Mouse (Mus musculus): ENCODE results near the gene Fam160a2. TPM values are rescaled to one million over a fixed set of nuclear protein-coding genes. Genes with fewer than 3 reads are reported as not detected.
"Not testable (repeated sequence)": the region's sequence is repeated elsewhere in the genome, so short reads cannot be mapped to it uniquely, and the experiment has no call there.

Fam160a2 gene
- polyA plus RNA-seq, 1 experiment from 2014 or later = 38.6 TPM

- Histone ChIP-seq H3K27ac (no peak overlapping the region), H3K9me3 (no peaks in the 10 kb centered on the region), H3K9ac (no peak overlapping the region), H3K4me1 (no peaks in the 10 kb centered on the region), H3K4me3 (no peak overlapping the region), H3K36me3 (peaks cover 86% of the 10 kb centered on the region), H3K4me2 (no peak overlapping the region), H3K27me3 (no peaks in the 10 kb centered on the region)
- ATAC-seq (ENCODE audit: insufficient number of reproducible peaks, low FRiP score, low TSS enrichment, low read depth) = no peak
- WGBS = 93% methylated on average over 3 of the region's 3 CpGs
These were observed 19.5 kb downstream of the Fam160a2 start for GRCm38 (mm10) chr7:105380329-105380728.

- no peaks in the 10 kb centered on the region for H3K4me1 ChIP-seq
- H3K9me3 ChIP-seq = no peaks in the 10 kb centered on the region
- H3K4me2 ChIP-seq = no peak within 1 kb of the TSS
- H3K9ac ChIP-seq = no peak within 1 kb of the TSS
- H3K4me3 ChIP-seq = no peak within 1 kb of the TSS
- H3K36me3 ChIP-seq = peaks cover 51% of the 10 kb centered on the region
- no peak within 1 kb of the TSS for H3K27ac ChIP-seq
- H3K27me3 ChIP-seq = no peaks in the 10 kb centered on the region
- WGBS = 100% methylated on average over 1 of the region's 1 CpGs
- no peak for ATAC-seq (ENCODE audit: insufficient number of reproducible peaks, low FRiP score, low TSS enrichment, low read depth)
These were observed 25.0 kb downstream of the Fam160a2 start, which contains the start of gene Gm5901 for GRCm38 (mm10) chr7:105374866-105375265. Gm5901 (plus strand) TSS chr7:105375038.

GRCm38 (mm10) chr7:105373976-105374375, 25.9 kb downstream of the Fam160a2 start:
- Histone ChIP-seq H3K36me3 (peaks cover 42% of the 10 kb centered on the region), H3K9me3 (no peaks in the 10 kb centered on the region), H3K27ac (no peak overlapping the region), H3K4me2 (no peak overlapping the region), H3K4me3 (no peak overlapping the region), H3K27me3 (no peaks in the 10 kb centered on the region), H3K4me1 (no peaks in the 10 kb centered on the region), H3K9ac (no peak overlapping the region)
- ATAC-seq (ENCODE audit: insufficient number of reproducible peaks, low FRiP score, low TSS enrichment, low read depth) = no peak
- WGBS = 93% methylated on average over 3 of the region's 3 CpGs

GRCm38 (mm10) chr7:105373509-105373908, 26.3 kb downstream of the Fam160a2 start:
- Histone ChIP-seq H3K4me1 (no peaks in the 10 kb centered on the region), H3K27ac (no peak overlapping the region), H3K4me2 (no peak overlapping the region), H3K27me3 (no peaks in the 10 kb centered on the region), H3K9me3 (no peaks in the 10 kb centered on the region), H3K9ac (no peak overlapping the region), H3K36me3 (peaks cover 37% of the 10 kb centered on the region), H3K4me3 (no peak overlapping the region)
- no peak for ATAC-seq (ENCODE audit: insufficient number of reproducible peaks, low FRiP score, low TSS enrichment, low read depth)
- 88% methylated on average over 4 of the region's 4 CpGs for WGBS

GRCm38 (mm10) chr7:105372912-105373311, 26.9 kb downstream of the Fam160a2 start:
- Histone ChIP-seq H3K9ac (no peak overlapping the region), H3K27ac (no peak overlapping the region), H3K9me3 (no peaks in the 10 kb centered on the region), H3K4me3 (no peak overlapping the region), H3K27me3 (no peaks in the 10 kb centered on the region), H3K4me2 (no peak overlapping the region), H3K4me1 (no peaks in the 10 kb centered on the region), H3K36me3 (peaks cover 32% of the 10 kb centered on the region)
- no peak for ATAC-seq (ENCODE audit: insufficient number of reproducible peaks, low FRiP score, low TSS enrichment, low read depth)
- 82% methylated on average over 1 of the region's 1 CpGs for WGBS

GRCm38 (mm10) chr7:105368521-105368920, 31.3 kb downstream of the Fam160a2 start:
- ATAC-seq (ENCODE audit: insufficient number of reproducible peaks, low FRiP score, low TSS enrichment, low read depth) = no peak
- no peak overlapping the region for H3K4me3 ChIP-seq
- H3K4me1 ChIP-seq = no peaks in the 10 kb centered on the region
- peaks cover 2% of the 10 kb centered on the region; the same call in 1 of the 2 replicates for H3K36me3 ChIP-seq
- no peak overlapping the region for H3K9ac ChIP-seq
- WGBS = 86% methylated on average over 4 of the region's 4 CpGs
- H3K4me2 ChIP-seq = no peak overlapping the region
- H3K27ac ChIP-seq = no peak overlapping the region
- H3K9me3 ChIP-seq = no peaks in the 10 kb centered on the region
- no peaks in the 10 kb centered on the region for H3K27me3 ChIP-seq

GRCm38 (mm10) chr7:105367930-105368329, 31.9 kb downstream of the Fam160a2 start, which contains the start of gene Olfr692:
Olfr692 (plus strand) TSS chr7:105368230.
- Histone ChIP-seq H3K4me2 (no peak within 1 kb of the TSS), H3K4me1 (no peaks in the 10 kb centered on the region), H3K9ac (no peak within 1 kb of the TSS), H3K27me3 (no peaks in the 10 kb centered on the region), H3K27ac (no peak within 1 kb of the TSS), H3K4me3 (no peak within 1 kb of the TSS), H3K9me3 (no peaks in the 10 kb centered on the region), H3K36me3 (no peaks in the 10 kb centered on the region)
- WGBS = 97% methylated on average over 1 of the region's 1 CpGs
- no peak for ATAC-seq (ENCODE audit: insufficient number of reproducible peaks, low FRiP score, low TSS enrichment, low read depth)

- WGBS = 75% methylated on average over 5 of the region's 5 CpGs
These were observed 32.6 kb downstream of the Fam160a2 start for GRCm38 (mm10) chr7:105367268-105367667.

GRCm38 (mm10) chr7:105361713-105362112, 38.1 kb downstream of the Fam160a2 start:
- Histone ChIP-seq H3K4me1 (no peaks in the 10 kb centered on the region), H3K4me2 (no peak overlapping the region), H3K4me3 (no peak overlapping the region), H3K27me3 (no peaks in the 10 kb centered on the region), H3K36me3 (no peaks in the 10 kb centered on the region), H3K9ac (no peak overlapping the region), H3K9me3 (no peaks in the 10 kb centered on the region), H3K27ac (no peak overlapping the region)
- ATAC-seq (ENCODE audit: insufficient number of reproducible peaks, low FRiP score, low TSS enrichment, low read depth) = no peak
- WGBS = 74% methylated on average over 2 of the region's 2 CpGs

More at GRCm38 (mm10) chr7:105367268-105367667, 32.6 kb downstream of the Fam160a2 start:
- no peaks in the 10 kb centered on the region for H3K9me3 ChIP-seq
- H3K27ac ChIP-seq = no peak overlapping the region
- H3K36me3 ChIP-seq = no peaks in the 10 kb centered on the region
- H3K27me3 ChIP-seq = no peaks in the 10 kb centered on the region
- no peak for ATAC-seq (ENCODE audit: insufficient number of reproducible peaks, low FRiP score, low TSS enrichment, low read depth)
- H3K4me3 ChIP-seq = no peak overlapping the region
- no peak overlapping the region for H3K4me2 ChIP-seq
- H3K9ac ChIP-seq = no peak overlapping the region
- no peaks in the 10 kb centered on the region for H3K4me1 ChIP-seq

GRCm38 (mm10) chr7:105356487-105356886, 43.4 kb downstream of the Fam160a2 start:
- 93% methylated on average over 1 of the region's 2 CpGs for WGBS
- H3K9me3 ChIP-seq; H3K27ac ChIP-seq; ATAC-seq (ENCODE audit: insufficient number of reproducible peaks, low FRiP score, low TSS enrichment, low read depth); H3K36me3 ChIP-seq; H3K27me3 ChIP-seq; H3K4me3 ChIP-seq; H3K4me1 ChIP-seq; H3K4me2 ChIP-seq; H3K9ac ChIP-seq: not testable (repeated sequence)

GRCm38 (mm10) chr7:105356064-105356463, 43.8 kb downstream of the Fam160a2 start:
- not testable (repeated sequence) for ATAC-seq (ENCODE audit: insufficient number of reproducible peaks, low FRiP score, low TSS enrichment, low read depth); H3K9me3 ChIP-seq; H3K4me2 ChIP-seq; H3K4me3 ChIP-seq; H3K9ac ChIP-seq; H3K27ac ChIP-seq; H3K36me3 ChIP-seq; H3K27me3 ChIP-seq; H3K4me1 ChIP-seq
- no CpG with 5 or more reads among the region's 5 CpGs for WGBS

- no peak overlapping the region for H3K4me3 ChIP-seq
- WGBS = 76% methylated on average over 2 of the region's 2 CpGs
- H3K4me1 ChIP-seq = no peaks in the 10 kb centered on the region
- no peak overlapping the region for H3K4me2 ChIP-seq
- H3K9ac ChIP-seq = no peak overlapping the region
- no peaks in the 10 kb centered on the region for H3K9me3 ChIP-seq
- H3K27ac ChIP-seq = no peak overlapping the region
- no peaks in the 10 kb centered on the region for H3K27me3 ChIP-seq
- H3K36me3 ChIP-seq = no peaks in the 10 kb centered on the region
- no peak for ATAC-seq (ENCODE audit: insufficient number of reproducible peaks, low FRiP score, low TSS enrichment, low read depth)
These were observed 57.1 kb downstream of the Fam160a2 start for GRCm38 (mm10) chr7:105342752-105343151.

GRCm38 (mm10) chr7:105342170-105342569, 57.7 kb downstream of the Fam160a2 start, which contains the start of gene Olfr691:
Olfr691 (minus strand) TSS chr7:105342270.
- Histone ChIP-seq H3K36me3 (no peaks in the 10 kb centered on the region), H3K27me3 (no peaks in the 10 kb centered on the region), H3K4me2 (no peak within 1 kb of the TSS), H3K9me3 (no peaks in the 10 kb centered on the region), H3K4me1 (no peaks in the 10 kb centered on the region), H3K4me3 (no peak within 1 kb of the TSS), H3K27ac (no peak within 1 kb of the TSS), H3K9ac (no peak within 1 kb of the TSS)
- 57% methylated on average over 1 of the region's 1 CpGs for WGBS
- ATAC-seq (ENCODE audit: insufficient number of reproducible peaks, low FRiP score, low TSS enrichment, low read depth) = no peak

Data from limb, embryonic 15.5 days (tissue).